ENCODE assay signal across 30 mouse cellular contexts in genomic region chr4:100273807-100274480, GRCm38 (mm10).
DNase-seq lines count a peak whose midpoint lies in the region; ATAC-seq and TF ChIP-seq lines count a peak whose summit lies in the region.
"Had no signal": no experiment of that assay in that cellular context is flagged by ENCODE, and none has a peak within 500 bp of the region (broad histone marks: within the 10 kb centered on the region; RNA-seq: fewer than 3 reads in every experiment).

No protein-coding gene starts in this region.

- H3K27me3 ChIP-seq in lung, postnatal 0 days (replicated peaks; ENCODE audit: insufficient read depth, low read length) = no peaks in the 10 kb centered on the region
- H3K27me3 ChIP-seq: embryonic facial prominence, embryonic 13.5 days; forebrain, embryonic 13.5 days; hindbrain, embryonic 13.5 days; Patski had no signal

- no peaks in the 10 kb centered on the region for H3K36me3 ChIP-seq in lung, postnatal 0 days (ENCODE audit: insufficient read depth, low read length)
- H3K36me3 ChIP-seq: embryonic facial prominence, embryonic 10.5 days; embryonic facial prominence, embryonic 13.5 days; forebrain, embryonic 10.5 days; hindbrain, embryonic 10.5 days; hindbrain, embryonic 13.5 days had no signal

- ATAC-seq in lung, postnatal 0 days = no peak
- ATAC-seq: CD4-positive, CD25-positive, alpha-beta regulatory T cell, adult 4 months; forebrain, embryonic 13.5 days; forebrain, embryonic 16.5 days; hindbrain, embryonic 16.5 days; inflammation-experienced regulatory T-cells, adult 6 months; Patski had no signal

- peak; percentile 53 for TF ChIP-seq EP300 in lung, postnatal 0 days (IDR thresholded peaks at IDR 0.05)

- WGBS in lung, postnatal 0 days = 91% methylated on average over 4 of the region's 4 CpGs
- 93% methylated on average over 4 of the region's 4 CpGs for WGBS in large intestine, adult 2 months

- no peak overlapping the region for H3K4me3 ChIP-seq in lung, postnatal 0 days (ENCODE audit: low read depth, low read length)
- H3K4me3 ChIP-seq: embryonic facial prominence, embryonic 10.5 days; embryonic facial prominence, embryonic 13.5 days; erythroblast, embryonic 14.5 days; forebrain, embryonic 10.5 days; forebrain, embryonic 13.5 days; hindbrain, embryonic 10.5 days; hindbrain, embryonic 13.5 days had no signal

- no peak overlapping the region for H3K9ac ChIP-seq in lung, postnatal 0 days (replicated peaks; ENCODE audit: low read depth)
- H3K9ac ChIP-seq: embryonic facial prominence, embryonic 13.5 days; forebrain, embryonic 13.5 days; hindbrain, embryonic 13.5 days had no signal

- H3K9me3 ChIP-seq in lung, postnatal 0 days (ENCODE audit: low read length) = no peaks in the 10 kb centered on the region
- H3K9me3 ChIP-seq: embryonic facial prominence, embryonic 10.5 days; embryonic facial prominence, embryonic 13.5 days; forebrain, embryonic 10.5 days; forebrain, embryonic 13.5 days; hindbrain, embryonic 10.5 days; hindbrain, embryonic 13.5 days had no signal

- H3K4me2 ChIP-seq in lung, postnatal 0 days (replicated peaks; ENCODE audit: low read depth, low read length) = no peak overlapping the region
- H3K4me2 ChIP-seq: embryonic facial prominence, embryonic 13.5 days; forebrain, embryonic 13.5 days; heart, embryonic 11.5 days; hindbrain, embryonic 13.5 days had no signal

- no peak for TF ChIP-seq CTCF in lung, postnatal 0 days (IDR thresholded peaks at IDR 0.05)

- H3K27ac ChIP-seq in lung, postnatal 0 days (ENCODE audit: low read length) = no peak overlapping the region
- H3K27ac ChIP-seq: embryonic facial prominence, embryonic 10.5 days; embryonic facial prominence, embryonic 13.5 days; forebrain, embryonic 10.5 days; forebrain, embryonic 13.5 days; hindbrain, embryonic 10.5 days; hindbrain, embryonic 13.5 days had no signal

- no peak for DNase-seq in lung, postnatal 0 days (ENCODE audit: low spot score)
- DNase-seq in lung, postnatal 25 days (ENCODE audit: low spot score) = no peak
- DNase-seq in 3T3-L1 (ENCODE audit: low read depth, low spot score) = peak; percentile 89
- DNase-seq in Muller cell, postnatal 12 days (ENCODE audit: inconsistent ontology term) = peak; percentile 21
- peak; percentile 14 for DNase-seq in large intestine, adult 2 months (ENCODE audit: low read depth, low spot score)
- no peak for DNase-seq in layer of hippocampus, adult 18-20 months (ENCODE audit: low spot score in 2 of 2)
- DNase-seq in layer of hippocampus, postnatal 25 days (ENCODE audit: extremely low spot score in 1 of 2, low spot score in 1 of 2) = no peak
- no peak for DNase-seq in embryo, embryonic 11 days
- DNase-seq: adrenal gland, postnatal 10 days; adrenal gland, postnatal 36 days; B cell, adult 2 months; cerebellum, adult 18-20 months; cerebellum, adult 9-10 months; cerebellum, postnatal 14 days; gastrocnemius, postnatal 10 days; gastrocnemius, postnatal 36 days; heart, postnatal 36 days had no signal

- no peaks in the 10 kb centered on the region for H3K4me1 ChIP-seq in lung, postnatal 0 days (ENCODE audit: insufficient read depth, low read depth, low read length)
- H3K4me1 ChIP-seq: embryonic facial prominence, embryonic 13.5 days; forebrain, embryonic 13.5 days; hindbrain, embryonic 13.5 days had no signal

Comparison
In these comparisons a context has a peak if more than half of its experiments do, and no peak if none do; other contexts are left out.
1. DNase-seq: peak in 3T3-L1 (single experiment), Muller cell, postnatal 12 days (single experiment) and large intestine, adult 2 months (single experiment); none in lung, postnatal 0 days (single experiment), lung, postnatal 25 days (single experiment), layer of hippocampus, adult 18-20 months (0 of 2), layer of hippocampus, postnatal 25 days (0 of 2) and embryo, embryonic 11 days (single experiment).